Mouse (Mus musculus) limb, embryonic 11.5 days (tissue): Measurements from ENCODE around the gene Bcl7a. TPM values are rescaled to one million over a fixed set of nuclear protein-coding genes. Genes with fewer than 3 reads are reported as not detected.

ENCODE experiments used
- ATAC-seq: fragments of 200-750 bp; cut with Nextera tagmentation; 2 replicates; pipeline ENCODE4 v1.8.0; 2017; ENCODE audit warnings: low read depth; ENCODE audit not compliant: insufficient number of reproducible peaks, low FRiP score, low TSS enrichment
- DNase-seq: peaks from one replicate; pipeline ENCODE4 v3.0.0-alpha.2; 2015; ENCODE audit warnings: low spot score
- H3K27ac ChIP-seq: fragments of 300-500 bp; sonication (generic); replicated peaks from 2 replicates; pipeline ENCODE4 v1.5.1; 2014; ENCODE audit warnings: low read depth, mild to moderate bottlenecking, low read length
- H3K27me3 ChIP-seq: fragments of 300-500 bp; sonication (generic); 2 replicates; pipeline ENCODE4 v1.6.1; 2014; ENCODE audit warnings: mild to moderate bottlenecking, low read length, mixed read lengths; ENCODE audit not compliant: control insufficient read depth, insufficient read depth
- H3K36me3 ChIP-seq: fragments of 300-500 bp; sonication (generic); 2 replicates; pipeline ENCODE4 v1.6.1; 2014; ENCODE audit warnings: mild to moderate bottlenecking, low read length, moderate library complexity, mixed read lengths; ENCODE audit not compliant: control insufficient read depth, insufficient read depth
- H3K4me1 ChIP-seq: fragments of 300-500 bp; sonication (generic); 2 replicates; pipeline ENCODE4 v1.6.1; 2014; ENCODE audit warnings: low read length, mixed read lengths; ENCODE audit not compliant: control insufficient read depth, insufficient read depth
- H3K4me2 ChIP-seq: fragments of 300-500 bp; sonication (generic); 2 replicates; pipeline ENCODE4 v1.6.1; 2014; ENCODE audit warnings: low read depth, mild to moderate bottlenecking, moderate library complexity; ENCODE audit not compliant: severe bottlenecking
- H3K4me3 ChIP-seq: fragments of 300-500 bp; sonication (generic); 2 replicates; pipeline ENCODE4 v1.5.1; 2014; ENCODE audit warnings: low read depth, low read length
- H3K9ac ChIP-seq: fragments of 300-500 bp; sonication (generic); 2 replicates; pipeline ENCODE4 v1.6.1; 2014; ENCODE audit warnings: mild to moderate bottlenecking, low read length
- H3K9me3 ChIP-seq: fragments of 300-500 bp; sonication (generic); 2 replicates; pipeline ENCODE4 v1.6.1; 2016; ENCODE audit warnings: low read length; ENCODE audit not compliant: control insufficient read depth
- WGBS: fragments of 180-500 bp; shearing (Covaris S2); extraction: QIAGEN DNeasy Blood & Tissue Kit; methylation state at CpG from one replicate; pipeline ENCODE4 v1.1.7; 2014; 5-methylcytosine and 5-hydroxymethylcytosine counted together
- polyA plus RNA-seq: library from polyadenylated mRNA; unstranded; fragments of >200 nt; fragmentation: Nextera tagmentation; extraction: Ambion mirVana; gene quantifications from 2 replicates; pipeline ENCODE4 v1.2.1, GENCODE M21; 2014

Gene Bcl7a
- polyA plus RNA-seq, 1 experiment from 2014 or later: 44.4 TPM

- Histone ChIP-seq H3K9ac (peak overlapping the region; percentile 98), H3K27me3 (no peaks in the 10 kb centered on the region), H3K36me3 (no peaks in the 10 kb centered on the region), H3K27ac (peak overlapping the region; percentile 99), H3K9me3 (no peaks in the 10 kb centered on the region), H3K4me3 (peak overlapping the region; percentile 83), H3K4me2 (peak overlapping the region; percentile 92), H3K4me1 (peaks cover 11% of the 10 kb centered on the region)
- DNase-seq (no peak), ATAC-seq (peak; percentile 18; the same call in 1 of the 2 replicates)
- 0% methylated on average over 46 of the region's 51 CpGs for WGBS
Observed at GRCm38 (mm10) chr5:123344628-123344962, 961 bp downstream of the Bcl7a start.

DNA sequence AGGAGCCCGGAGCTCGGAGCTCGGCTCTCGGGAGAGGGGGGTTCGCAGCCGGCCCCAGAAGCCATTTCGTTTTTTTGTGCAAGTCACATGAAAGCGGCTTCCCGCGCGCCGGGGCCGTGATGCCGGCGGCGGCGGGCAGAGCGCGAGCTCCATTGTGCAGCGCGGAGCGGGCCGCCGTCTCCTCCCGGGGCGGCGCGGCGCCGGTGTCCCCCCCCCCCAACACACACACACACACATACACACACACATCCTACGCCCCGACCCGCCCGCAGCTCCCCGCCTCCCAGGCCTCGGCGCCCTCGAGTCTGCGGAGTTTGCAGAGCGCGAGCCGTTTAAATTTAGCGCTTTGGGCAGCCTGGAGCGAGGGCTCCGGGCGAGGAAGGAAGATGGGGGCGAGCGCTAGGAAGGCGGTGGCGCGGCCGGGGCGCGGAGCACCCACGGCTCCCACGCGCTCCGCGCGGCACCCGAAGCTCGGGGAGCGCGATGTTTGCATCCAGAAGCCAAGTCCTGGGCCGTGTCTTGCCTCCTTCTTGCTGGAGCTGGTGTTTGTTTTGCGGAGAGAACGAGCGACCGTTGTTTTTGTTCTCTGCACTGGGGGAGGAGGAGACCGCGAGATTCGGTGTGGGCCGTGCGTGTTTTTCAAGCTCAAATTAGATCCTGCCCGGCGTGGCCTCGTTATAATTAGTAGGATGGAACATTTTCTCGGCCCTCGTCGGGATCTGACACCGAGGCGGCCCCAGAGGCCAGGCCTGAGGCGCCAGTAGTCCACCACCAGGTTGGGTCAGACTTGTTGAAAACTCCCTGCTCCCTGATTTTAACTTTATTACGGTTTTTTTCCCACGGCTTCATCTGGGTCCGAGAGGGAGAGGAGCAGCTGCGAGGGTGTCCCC, 1.6 kb downstream of the Bcl7a start:
- peaks cover 11% of the 10 kb centered on the region for H3K4me1 ChIP-seq
- ATAC-seq (peak; percentile 44), DNase-seq (peak; percentile 76)
- peak overlapping the region; percentile 83 for H3K4me3 ChIP-seq
- H3K36me3 ChIP-seq: no peaks in the 10 kb centered on the region
- H3K27ac ChIP-seq: peak overlapping the region; percentile 99
- under 1% methylated on average over 83 of the region's 87 CpGs for WGBS
- peak overlapping the region; percentile 98 for H3K9ac ChIP-seq
- H3K4me2 ChIP-seq: peak overlapping the region; percentile 92
- H3K9me3 ChIP-seq: no peaks in the 10 kb centered on the region
- no peaks in the 10 kb centered on the region for H3K27me3 ChIP-seq

- H3K36me3 ChIP-seq: no peaks in the 10 kb centered on the region
- peaks cover 15% of the 10 kb centered on the region for H3K4me1 ChIP-seq
- H3K9me3 ChIP-seq: no peaks in the 10 kb centered on the region
- no peaks in the 10 kb centered on the region for H3K27me3 ChIP-seq
- DNase-seq (peak; percentile 62), ATAC-seq (peak; percentile 14; the same call in 1 of the 2 replicates)
- peak overlapping the region; percentile 98 for H3K9ac ChIP-seq
- WGBS: 2% methylated on average over 21 of the region's 22 CpGs
- peak overlapping the region; percentile 99 for H3K27ac ChIP-seq
- peak overlapping the region; percentile 83 for H3K4me3 ChIP-seq
- H3K4me2 ChIP-seq: peak overlapping the region; percentile 92
Observed at GRCm38 (mm10) chr5:123345853-123346654, 2.4 kb downstream of the Bcl7a start.

- Histone ChIP-seq H3K9ac (peak overlapping the region; percentile 98; the same call in 1 of the 2 replicates), H3K27me3 (no peaks in the 10 kb centered on the region), H3K4me1 (peaks cover 15% of the 10 kb centered on the region), H3K9me3 (no peaks in the 10 kb centered on the region), H3K4me2 (peak overlapping the region; percentile 92), H3K4me3 (peak overlapping the region; percentile 83), H3K36me3 (no peaks in the 10 kb centered on the region), H3K27ac (peak overlapping the region; percentile 99; the same call in 1 of the 2 replicates)
- ATAC-seq (no peak), DNase-seq (no peak)
- 69% methylated on average over 7 of the region's 7 CpGs for WGBS
Observed at GRCm38 (mm10) chr5:123346701-123347270, 3.2 kb downstream of the Bcl7a start.

DNA sequence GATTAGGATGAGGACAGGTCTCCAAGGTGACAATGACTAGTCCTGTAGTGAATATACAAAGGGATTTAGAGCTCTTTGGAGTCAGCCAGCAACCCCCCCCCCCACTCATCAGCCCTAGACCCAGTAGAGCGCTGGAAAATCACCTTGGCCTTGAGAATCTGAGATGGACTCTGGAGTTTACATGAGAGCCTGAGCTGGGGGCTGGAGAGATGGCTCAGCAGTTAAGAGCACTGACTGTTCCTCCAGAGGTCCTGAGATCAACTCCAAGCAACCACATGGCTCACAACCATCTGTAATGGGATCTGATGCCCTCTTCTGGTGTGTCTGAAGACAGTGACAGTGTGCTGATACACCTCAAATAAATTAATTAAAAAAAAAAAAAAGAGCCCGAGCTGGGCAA, 4.4 kb downstream of the Bcl7a start:
- DNase-seq: no peak
- no peak overlapping the region for H3K4me2 ChIP-seq
- no peak overlapping the region for H3K27ac ChIP-seq
- no peaks in the 10 kb centered on the region for H3K9me3 ChIP-seq
- H3K4me1 ChIP-seq: peaks cover 15% of the 10 kb centered on the region
- 83% methylated on average over 2 of the region's 2 CpGs for whole genome bisulfite sequencing
- H3K36me3 ChIP-seq: 0 out of 2 replicates have a peak, but pooled peaks cover 2% of the 10 kb centered on the region
- no peak overlapping the region for H3K4me3 ChIP-seq
- H3K9ac ChIP-seq: no peak overlapping the region
- H3K27me3 ChIP-seq: no peaks in the 10 kb centered on the region
- no peak for ATAC-seq

- Histone ChIP-seq H3K27me3 (no peaks in the 10 kb centered on the region), H3K4me3 (no peak overlapping the region), H3K27ac (no peak overlapping the region), H3K9ac (no peak overlapping the region), H3K4me2 (no peak overlapping the region), H3K9me3 (no peaks in the 10 kb centered on the region), H3K36me3 (peaks cover 8% of the 10 kb centered on the region; the same call in 1 of the 2 replicates), H3K4me1 (peaks cover 11% of the 10 kb centered on the region)
- DNase-seq (peak; percentile 32), ATAC-seq (no peak)
- 65% methylated on average over 10 of the region's 10 CpGs for WGBS
Observed at GRCm38 (mm10) chr5:123350386-123350785, 6.8 kb downstream of the Bcl7a start.

DNA sequence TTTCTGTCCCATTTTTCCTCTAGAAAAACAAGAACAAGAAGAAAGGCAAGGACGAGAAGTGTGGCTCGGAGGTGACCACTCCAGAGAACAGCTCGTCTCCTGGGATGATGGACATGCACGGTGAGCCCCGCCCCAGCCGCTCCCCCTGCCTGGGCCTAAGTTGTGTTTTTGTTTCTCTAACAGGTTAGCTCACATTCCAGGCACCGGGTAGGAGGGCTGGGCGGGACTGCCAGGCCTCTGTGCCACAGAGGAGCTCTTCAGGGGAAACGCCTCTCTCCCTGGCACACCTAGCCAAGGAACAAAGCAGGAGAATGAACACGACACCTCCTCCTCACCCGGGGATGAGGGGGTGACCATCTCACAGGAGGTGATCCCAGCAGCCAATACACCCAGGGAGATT, 12.3 kb downstream of the Bcl7a start:
- Histone ChIP-seq H3K27me3 (no peaks in the 10 kb centered on the region), H3K4me2 (no peak overlapping the region), H3K4me1 (no peaks in the 10 kb centered on the region), H3K27ac (no peak overlapping the region), H3K9ac (no peak overlapping the region), H3K9me3 (no peaks in the 10 kb centered on the region), H3K4me3 (no peak overlapping the region), H3K36me3 (peaks cover 31% of the 10 kb centered on the region)
- 83% methylated on average over 11 of the region's 11 CpGs for WGBS
- no peak for ATAC-seq
- DNase-seq: no peak

DNA sequence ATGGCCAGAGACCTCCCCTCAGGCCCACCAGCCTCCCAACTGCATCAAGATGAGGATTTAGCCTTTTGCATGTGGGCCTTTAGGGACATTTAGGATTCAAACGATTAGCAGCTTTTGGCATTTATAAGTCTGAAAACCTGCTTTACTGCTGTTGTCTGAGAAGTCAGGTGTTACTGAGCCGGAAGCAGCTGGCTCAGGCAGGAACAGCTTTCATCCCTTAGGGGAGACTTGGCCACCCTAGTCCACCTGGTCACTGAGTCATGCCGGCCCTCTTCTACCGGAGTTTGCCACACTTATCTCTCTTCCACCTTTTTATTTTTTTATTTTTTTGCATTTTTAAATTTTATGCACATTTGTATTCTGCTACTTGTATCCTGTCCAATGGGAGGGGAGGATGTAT, 13.6 kb downstream of the Bcl7a start:
- Histone ChIP-seq H3K9me3 (no peaks in the 10 kb centered on the region), H3K9ac (no peak overlapping the region), H3K36me3 (peaks cover 36% of the 10 kb centered on the region), H3K27me3 (no peaks in the 10 kb centered on the region), H3K27ac (no peak overlapping the region), H3K4me3 (no peak overlapping the region), H3K4me2 (no peak overlapping the region), H3K4me1 (no peaks in the 10 kb centered on the region)
- no peak for DNase-seq
- 90% methylated on average over 4 of the region's 4 CpGs for WGBS
- no peak for ATAC-seq
